In genomic region chr16:11757951-11758350, GRCm38 (mm10) we compare ENCODE assay signal across 29 mouse cellular contexts.
DNase-seq lines count a peak whose midpoint lies in the region; ATAC-seq and TF ChIP-seq lines count a peak whose summit lies in the region.
"Had no signal": no experiment of that assay in that cellular context is flagged by ENCODE, and none has a peak within 500 bp of the region (broad histone marks: within the 10 kb centered on the region; RNA-seq: fewer than 3 reads in every experiment).

No protein-coding gene starts in this region.

- peak; percentile 34; the same call in 1 of the 2 replicates for ATAC-seq in granulocyte monocyte progenitor cell, adult 5-6 weeks (replicated peaks; ENCODE audit: poor library complexity, severe bottlenecking)
- peak; percentile 89 for ATAC-seq in lung, postnatal 0 days
- ATAC-seq: CD4-positive, CD25-positive, alpha-beta regulatory T cell, adult 4 months; forebrain, embryonic 13.5 days; forebrain, postnatal 0 days; hindbrain, embryonic 16.5 days had no signal

- H3K4me2 ChIP-seq in lung, postnatal 0 days (replicated peaks; ENCODE audit: low read depth, low read length) = no peak overlapping the region
- H3K4me2 ChIP-seq: embryonic facial prominence, embryonic 13.5 days; forebrain, embryonic 13.5 days; heart, embryonic 12.5 days; heart, embryonic 15.5 days; hindbrain, embryonic 13.5 days had no signal

- no peaks in the 10 kb centered on the region for H3K27me3 ChIP-seq in lung, postnatal 0 days (replicated peaks; ENCODE audit: insufficient read depth, low read length)
- H3K27me3 ChIP-seq: embryonic facial prominence, embryonic 13.5 days; forebrain, embryonic 13.5 days; heart, embryonic 12.5 days; heart, embryonic 15.5 days; hindbrain, embryonic 13.5 days had no signal

- 0 out of 2 replicates have a peak, but pooled peaks cover 13% of the 10 kb centered on the region for H3K36me3 ChIP-seq in lung, postnatal 0 days (ENCODE audit: insufficient read depth, low read length)
- H3K36me3 ChIP-seq: embryonic facial prominence, embryonic 10.5 days; heart, embryonic 12.5 days; heart, embryonic 15.5 days; hindbrain, embryonic 10.5 days had no signal

- H3K27ac ChIP-seq in lung, postnatal 0 days (ENCODE audit: low read length) = no peak overlapping the region
- H3K27ac ChIP-seq: embryonic facial prominence, embryonic 10.5 days; embryonic facial prominence, embryonic 13.5 days; forebrain, embryonic 13.5 days; heart, embryonic 15.5 days; hindbrain, embryonic 10.5 days; hindbrain, embryonic 13.5 days had no signal

- no peak overlapping the region for H3K9ac ChIP-seq in lung, postnatal 0 days (replicated peaks; ENCODE audit: low read depth)
- H3K9ac ChIP-seq: embryonic facial prominence, embryonic 13.5 days; forebrain, embryonic 13.5 days; forebrain, postnatal 0 days; heart, embryonic 12.5 days; heart, embryonic 15.5 days; hindbrain, embryonic 13.5 days had no signal

- H3K4me1 ChIP-seq in lung, postnatal 0 days (ENCODE audit: insufficient read depth, low read depth, low read length) = no peaks in the 10 kb centered on the region
- H3K4me1 ChIP-seq: embryonic facial prominence, embryonic 10.5 days; embryonic facial prominence, embryonic 13.5 days; forebrain, embryonic 13.5 days; heart, embryonic 12.5 days; heart, embryonic 15.5 days; hindbrain, embryonic 10.5 days; hindbrain, embryonic 13.5 days had no signal

- TF ChIP-seq EP300 in lung, postnatal 0 days (IDR thresholded peaks at IDR 0.05) = no peak

- no peaks in the 10 kb centered on the region for H3K9me3 ChIP-seq in lung, postnatal 0 days (ENCODE audit: low read length)
- H3K9me3 ChIP-seq: embryonic facial prominence, embryonic 10.5 days; embryonic facial prominence, embryonic 13.5 days; forebrain, embryonic 13.5 days; heart, embryonic 15.5 days; hindbrain, embryonic 10.5 days; hindbrain, embryonic 13.5 days had no signal

- WGBS in lung, postnatal 0 days = 50% methylated on average over 7 of the region's 7 CpGs

- TF ChIP-seq CTCF in lung, postnatal 0 days (IDR thresholded peaks at IDR 0.05) = no peak

- H3K4me3 ChIP-seq in lung, postnatal 0 days (ENCODE audit: low read depth, low read length) = no peak overlapping the region
- H3K4me3 ChIP-seq: embryonic facial prominence, embryonic 10.5 days; embryonic facial prominence, embryonic 13.5 days; erythroblast, embryonic 14.5 days; forebrain, embryonic 13.5 days; heart, embryonic 12.5 days; heart, embryonic 15.5 days; hindbrain, embryonic 10.5 days; hindbrain, embryonic 13.5 days had no signal

- peak; percentile 61 to 73 for DNase-seq in lung, adult 18-20 months
- peak; percentile 71 for DNase-seq in lung, postnatal 0 days (ENCODE audit: low spot score)
- DNase-seq in lung, postnatal 25 days (ENCODE audit: low spot score) = peak; percentile 53
- DNase-seq in heart, adult 18-20 months = no peak
- no peak for DNase-seq in kidney, adult 11 months
- no peak for DNase-seq in gastrocnemius, adult 8-10 months (ENCODE audit: low spot score in 2 of 2)
- DNase-seq in c-Kit-positive CD71-positive TER-119-positive erythroid progenitor cells, embryonic 14.5 days (ENCODE audit: low spot score) = no peak
- DNase-seq: adrenal gland, adult 2 months; adrenal gland, postnatal 14 days; cerebellum, adult 11-12 months; cerebellum, adult 8-10 months; cerebellum, postnatal 10 days; cerebellum, postnatal 36 days; embryo, embryonic 11 days; forebrain, postnatal 0 days; gastrocnemius, postnatal 10 days; heart, postnatal 10 days; heart, postnatal 36 days had no signal

Comparison
In these comparisons a context has a peak if more than half of its experiments do, and no peak if none do; other contexts are left out.
1. DNase-seq: peak in lung, adult 18-20 months (2 of 2), lung, postnatal 0 days (single experiment) and lung, postnatal 25 days (single experiment); none in heart, adult 18-20 months (0 of 2), kidney, adult 11 months (single experiment), gastrocnemius, adult 8-10 months (0 of 2) and c-Kit-positive CD71-positive TER-119-positive erythroid progenitor cells, embryonic 14.5 days (single experiment).